8 mouse cellular contexts compared by ENCODE assay signal in genomic region chr14:96517727-96518126, GRCm38 (mm10). TPM values are rescaled to one million over a fixed set of nuclear protein-coding genes. Genes with fewer than 3 reads are reported as not detected.
DNase-seq lines count a peak whose midpoint lies in the region; ATAC-seq and TF ChIP-seq lines count a peak whose summit lies in the region.
"Had no signal": no experiment of that assay in that cellular context is flagged by ENCODE, and none has a peak within 500 bp of the region (broad histone marks: within the 10 kb centered on the region; RNA-seq: fewer than 3 reads in every experiment).

No protein-coding gene starts in this region.

- H3K4me3 ChIP-seq in liver, embryonic 12.5 days: no peak overlapping the region
- H3K4me3 ChIP-seq in liver, postnatal 0 days (ENCODE audit: low read depth, low read length): no peak overlapping the region
- peak overlapping the region; percentile 52 for H3K4me3 ChIP-seq in embryonic fibroblast, embryonic 13.5 days (ENCODE audit: insufficient read depth, low read length)
- peak overlapping the region; percentile 33 for H3K4me3 ChIP-seq in intestine, embryonic 14.5 days (ENCODE audit: low read depth, low read length)
- H3K4me3 ChIP-seq in olfactory bulb, adult 2 months (ENCODE audit: insufficient read depth, low read depth, low read length): peak overlapping the region; percentile 80

- ATAC-seq in liver, embryonic 12.5 days: no peak
- no peak for ATAC-seq in liver, postnatal 0 days
- 0 out of 2 replicates have a peak, but pooled peaks have one; percentile 36 for ATAC-seq in intestine, embryonic 14.5 days (replicated peaks; ENCODE audit: low FRiP score, low TSS enrichment, low read depth)

- no peak for TF ChIP-seq CTCF in liver, postnatal 0 days (IDR thresholded peaks at IDR 0.05; ENCODE audit: low read depth)
- no peak for TF ChIP-seq CTCF in embryonic fibroblast, embryonic 13.5 days (IDR thresholded peaks at IDR 0.05; ENCODE audit: borderline replicate concordance, insufficient read depth, low read length)
- TF ChIP-seq CTCF in olfactory bulb, adult 2 months (IDR thresholded peaks at IDR 0.05; ENCODE audit: insufficient read depth, low read depth, low read length): no peak

- TF ChIP-seq EP300 in liver, postnatal 0 days (IDR thresholded peaks at IDR 0.05; ENCODE audit: low read depth): no peak

- no peaks in the 10 kb centered on the region for H3K9me3 ChIP-seq in liver, embryonic 12.5 days (replicated peaks)
- no peaks in the 10 kb centered on the region for H3K9me3 ChIP-seq in liver, postnatal 0 days (ENCODE audit: low read length)
- no peaks in the 10 kb centered on the region for H3K9me3 ChIP-seq in intestine, embryonic 14.5 days (ENCODE audit: control insufficient read depth, low read length)

- peaks cover 19% of the 10 kb centered on the region for H3K27me3 ChIP-seq in liver, embryonic 12.5 days (replicated peaks)
- H3K27me3 ChIP-seq in liver, postnatal 0 days (ENCODE audit: insufficient read depth, low read length): peaks cover 3% of the 10 kb centered on the region; the same call in 1 of the 2 replicates
- peaks cover 29% of the 10 kb centered on the region for H3K27me3 ChIP-seq in intestine, embryonic 14.5 days (replicated peaks; ENCODE audit: control insufficient read depth, insufficient read depth, low read length)

- 9% methylated on average over 9 of the region's 9 CpGs for WGBS in liver, embryonic 12.5 days (ENCODE audit: insufficient replicate concordance)
- 10% methylated on average over 9 of the region's 9 CpGs for WGBS in liver, postnatal 0 days (ENCODE audit: insufficient replicate concordance)
- 11% methylated on average over 9 of the region's 9 CpGs for WGBS in intestine, embryonic 14.5 days
- WGBS in olfactory bulb, adult 2 months: 5% methylated on average over 9 of the region's 9 CpGs

- no peak for DNase-seq in liver, postnatal 0 days
- no peak for DNase-seq in intestine, embryonic 14.5 days (ENCODE audit: low spot score)
- DNase-seq in urinary bladder, postnatal 25 days (ENCODE audit: low spot score): no peak
- no peak for DNase-seq in adipocyte (ENCODE audit: low spot score)
- DNase-seq: adrenal gland, adult 8-10 months had no signal

- no peaks in the 10 kb centered on the region for H3K4me1 ChIP-seq in liver, embryonic 12.5 days
- H3K4me1 ChIP-seq in liver, postnatal 0 days (ENCODE audit: insufficient read depth): no peaks in the 10 kb centered on the region
- H3K4me1 ChIP-seq in embryonic fibroblast, embryonic 13.5 days (ENCODE audit: control insufficient read depth, insufficient read depth, low read length): no peaks in the 10 kb centered on the region
- 0 out of 2 replicates have a peak, but pooled peaks cover 4% of the 10 kb centered on the region for H3K4me1 ChIP-seq in intestine, embryonic 14.5 days (replicated peaks; ENCODE audit: control insufficient read depth, insufficient read depth, low read length)
- peaks cover 10% of the 10 kb centered on the region; the same call in 1 of the 2 replicates for H3K4me1 ChIP-seq in olfactory bulb, adult 2 months (ENCODE audit: control insufficient read depth, insufficient read depth, low read length)

- peak overlapping the region; percentile 50 for H3K4me2 ChIP-seq in liver, embryonic 12.5 days
- no peak overlapping the region for H3K4me2 ChIP-seq in liver, postnatal 0 days (ENCODE audit: low read depth, low read length)
- peak overlapping the region; percentile 65 for H3K4me2 ChIP-seq in intestine, embryonic 14.5 days (ENCODE audit: low read length)

- TF ChIP-seq POLR2A in embryonic fibroblast, embryonic 13.5 days (IDR thresholded peaks at IDR 0.05; ENCODE audit: low read depth, low read length): no peak
- no peak for TF ChIP-seq POLR2A in olfactory bulb, adult 2 months (IDR thresholded peaks at IDR 0.05; ENCODE audit: insufficient read depth, low read depth, low read length)

- H3K36me3 ChIP-seq in liver, embryonic 12.5 days: no peaks in the 10 kb centered on the region
- H3K36me3 ChIP-seq in liver, postnatal 0 days (replicated peaks; ENCODE audit: insufficient read depth, low read length): no peaks in the 10 kb centered on the region
- H3K36me3 ChIP-seq in intestine, embryonic 14.5 days (ENCODE audit: control insufficient read depth, insufficient read depth, low read length): no peaks in the 10 kb centered on the region

- no peak overlapping the region for H3K9ac ChIP-seq in liver, embryonic 12.5 days
- no peak overlapping the region for H3K9ac ChIP-seq in liver, postnatal 0 days (replicated peaks)
- no peak overlapping the region for H3K9ac ChIP-seq in intestine, embryonic 14.5 days (ENCODE audit: low read length)

- no peak overlapping the region for H3K27ac ChIP-seq in liver, embryonic 12.5 days
- H3K27ac ChIP-seq in liver, postnatal 0 days (ENCODE audit: low read depth): no peak overlapping the region
- H3K27ac ChIP-seq in embryonic fibroblast, embryonic 13.5 days (ENCODE audit: insufficient read depth, low read length): no peak overlapping the region
- H3K27ac ChIP-seq in intestine, embryonic 14.5 days (ENCODE audit: low read depth): no peak overlapping the region
- peak overlapping the region; percentile 76 for H3K27ac ChIP-seq in olfactory bulb, adult 2 months (ENCODE audit: insufficient read depth, low read depth, low read length)

RNA-seq across cellular contexts. Expression of gene Klhl1, which starts 1.2 kb away (rescaled TPM):
- not detected in 2 replicates for polyA plus RNA-seq in liver, embryonic 12.5 days (2016; fragmentation: Nextera tagmentation; extraction: Ambion mirVana)
- polyA plus RNA-seq in liver, postnatal 0 days (2015; fragmentation: Nextera tagmentation; extraction: Ambion mirVana): not detected in 2 replicates
- polyA plus RNA-seq in embryonic fibroblast, embryonic 13.5 days (2011; ENCODE audit: insufficient read length, low read depth, missing spikeins): not detected in 2 replicates
- polyA plus RNA-seq in intestine, embryonic 14.5 days (2014; fragmentation: Nextera tagmentation; extraction: Ambion mirVana): 0.74 and 1.1 TPM in 2 replicates
- not detected in 2 replicates for polyA plus RNA-seq in olfactory bulb, adult 2 months (2012; ENCODE audit: insufficient read depth, insufficient read length, low replicate concordance, missing spikeins)

Comparison
In these comparisons a context has a peak if more than half of its experiments do, and no peak if none do; other contexts are left out.
1. H3K4me3 ChIP-seq: peak in embryonic fibroblast, embryonic 13.5 days (single experiment), intestine, embryonic 14.5 days (single experiment) and olfactory bulb, adult 2 months (single experiment); none in liver, embryonic 12.5 days (single experiment) and liver, postnatal 0 days (single experiment).